Mouse (Mus musculus) E14TG2a.4 (cell line): Measurements from ENCODE around the gene Acvr1b.
A peak's percentile ranks its signal among the peaks of the same experiment; 100 is the strongest.

ENCODE experiments used
- H3K27me3 ChIP-seq: 2 replicates; pipeline ENCODE4 v1.6.1; 2014; ENCODE audit warnings: low read length, control low read depth; ENCODE audit not compliant: insufficient read depth
- H3K36me3 ChIP-seq: 2 replicates; pipeline ENCODE4 v1.6.1; 2014; ENCODE audit warnings: low read length, control low read depth; ENCODE audit not compliant: insufficient read depth
- H3K4me1 ChIP-seq: replicated peaks from 2 replicates; pipeline ENCODE4 v1.6.1; 2014; ENCODE audit warnings: low read depth, low read length, control low read depth
- H3K4me3 ChIP-seq: replicated peaks from 2 replicates; pipeline ENCODE4 v1.5.1; 2014; ENCODE audit warnings: mild to moderate bottlenecking, low read length
- H3K9me3 ChIP-seq: 2 replicates; pipeline ENCODE4 v1.6.1; 2014; ENCODE audit warnings: low read length, control low read depth
- CTCF ChIP-seq: conservative IDR thresholded peaks from 2 replicates; pipeline ENCODE4 v1.5.1; 2014; ENCODE audit warnings: low read length
- NANOG ChIP-seq: IDR thresholded peaks from 2 replicates; pipeline ENCODE4 v1.6.1; 2014; ENCODE audit warnings: borderline replicate concordance, low read length, mixed read lengths
- POU5F1 ChIP-seq: IDR thresholded peaks from 2 replicates; pipeline ENCODE4 v1.6.1; 2014; ENCODE audit warnings: low read length, borderline replicate concordance

The Acvr1b gene

DNA sequence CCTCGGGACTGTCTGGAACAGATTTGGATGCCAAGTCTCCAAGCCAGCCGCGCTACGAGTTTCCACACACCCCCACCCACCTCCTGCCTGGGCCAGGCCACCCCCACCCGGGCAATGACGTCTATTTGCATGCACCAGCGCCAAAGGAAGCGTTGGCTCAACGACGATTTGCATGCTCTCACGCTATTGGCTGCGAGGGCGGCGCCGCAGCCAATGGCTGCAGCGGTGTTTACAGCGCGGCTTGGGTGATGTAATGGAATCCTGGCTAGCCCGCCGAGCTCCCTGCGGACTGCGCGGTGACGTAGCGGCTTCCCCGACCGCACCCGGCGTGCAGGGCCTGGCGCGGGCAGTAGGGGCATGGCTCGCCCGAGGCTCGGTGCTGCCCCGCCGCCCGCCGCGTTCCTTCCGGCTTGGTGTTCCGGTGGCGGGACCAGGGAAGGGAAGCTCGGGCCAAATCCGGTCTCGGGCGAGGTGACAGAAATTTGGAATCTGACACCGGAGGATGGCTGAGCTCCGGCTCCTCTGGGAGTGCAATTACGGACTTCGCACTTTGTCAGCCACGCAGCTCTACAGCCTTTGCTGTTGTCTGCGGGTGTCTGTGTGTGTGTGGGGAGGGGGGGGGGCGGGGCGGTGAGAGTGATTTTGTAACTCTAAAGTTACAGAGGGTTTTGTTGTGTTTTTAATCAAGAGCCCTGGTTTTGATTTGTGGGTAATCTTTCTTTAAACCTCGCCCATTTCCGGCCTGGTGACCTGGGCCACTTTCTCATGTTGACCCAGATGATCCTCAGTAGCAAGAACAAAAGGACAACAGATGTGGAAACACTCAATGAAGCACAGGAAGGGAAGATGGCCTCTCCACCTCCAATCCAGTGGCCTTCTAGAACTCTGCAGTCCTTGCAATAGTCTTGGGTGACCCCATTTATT is 72.6 kb downstream of the Acvr1b start:
- Histone ChIP-seq H3K9me3 (no peaks in the 10 kb centered on the region), H3K4me1 (peaks cover 51% of the 10 kb centered on the region), H3K4me3 (peak overlapping the region; percentile 73), H3K27me3 (no peaks in the 10 kb centered on the region), H3K36me3 (no peaks in the 10 kb centered on the region)
- TF ChIP-seq POU5F1 (no peak), NANOG (no peak), CTCF (no peak)

DNA sequence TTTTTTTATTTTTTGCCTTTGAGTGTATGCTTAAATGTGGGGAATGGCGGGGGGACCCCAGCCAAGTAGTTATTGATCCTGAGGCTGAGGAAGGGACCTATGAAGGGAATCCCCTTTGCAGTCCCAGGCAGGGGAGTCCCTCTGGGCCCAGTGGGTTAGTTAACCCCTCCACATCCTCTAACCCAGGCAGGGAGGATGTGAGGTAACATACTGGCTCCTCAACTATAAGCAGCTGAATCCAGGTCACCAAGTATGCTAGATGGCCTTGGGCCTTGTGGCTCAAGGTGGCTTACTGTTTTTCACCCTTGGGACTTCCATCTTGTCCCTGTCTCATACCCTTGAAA is 73.3 kb downstream of the Acvr1b start:
- peaks cover 45% of the 10 kb centered on the region for H3K4me1 ChIP-seq
- H3K27me3 ChIP-seq, result no peaks in the 10 kb centered on the region
- no peaks in the 10 kb centered on the region for H3K9me3 ChIP-seq
- H3K36me3 ChIP-seq, result no peaks in the 10 kb centered on the region
- no peak for TF ChIP-seq CTCF
- TF ChIP-seq POU5F1, result no peak
- no peak for TF ChIP-seq NANOG
- H3K4me3 ChIP-seq, result 0 out of 2 replicates have a peak overlapping the region, but pooled peaks have one; percentile 73

DNA sequence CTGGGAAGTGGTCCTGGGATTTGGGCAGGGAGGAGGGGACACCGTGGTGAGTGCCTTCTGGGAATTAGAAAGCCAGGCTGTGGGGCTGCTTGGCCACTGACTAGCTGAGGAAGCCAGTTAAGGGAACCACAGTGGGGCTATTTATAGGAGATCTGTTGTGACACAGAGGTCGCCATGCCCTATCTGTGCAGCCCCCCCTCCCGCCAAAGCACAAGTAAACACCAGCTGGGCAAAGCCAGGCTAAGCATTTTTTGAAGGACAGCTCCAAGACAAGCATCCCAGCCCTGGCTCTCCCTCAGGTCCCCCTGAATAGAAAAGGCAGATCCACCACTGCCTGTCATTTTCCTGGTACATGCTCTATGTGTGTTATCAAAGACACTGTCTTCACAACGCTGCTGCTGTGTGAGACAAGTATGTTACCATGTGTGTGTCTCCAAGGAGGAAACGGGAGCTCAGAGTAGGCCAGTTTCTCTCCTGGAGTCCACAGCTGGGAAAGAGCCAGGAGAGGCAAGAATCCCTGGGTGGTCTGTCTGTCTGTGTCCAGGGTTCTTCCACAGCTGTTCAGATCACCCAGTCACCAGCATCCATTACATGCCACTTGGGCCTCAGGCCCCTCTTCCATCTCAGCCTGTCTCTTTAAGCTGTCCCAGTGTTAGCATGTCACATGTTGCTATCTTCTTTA is 74.3 kb downstream of the Acvr1b start:
- H3K9me3 ChIP-seq, result no peaks in the 10 kb centered on the region
- no peaks in the 10 kb centered on the region for H3K27me3 ChIP-seq
- peaks cover 45% of the 10 kb centered on the region for H3K4me1 ChIP-seq
- H3K36me3 ChIP-seq, result no peaks in the 10 kb centered on the region
- no peak overlapping the region for H3K4me3 ChIP-seq
- no peak for TF ChIP-seq POU5F1
- TF ChIP-seq NANOG, result no peak
- TF ChIP-seq CTCF, result no peak

- TF ChIP-seq NANOG, result no peak
- no peak for TF ChIP-seq POU5F1
- no peak for TF ChIP-seq CTCF
- H3K27me3 ChIP-seq, result no peaks in the 10 kb centered on the region
- H3K36me3 ChIP-seq, result no peaks in the 10 kb centered on the region
- no peaks in the 10 kb centered on the region for H3K9me3 ChIP-seq
- H3K4me1 ChIP-seq, result peaks cover 59% of the 10 kb centered on the region
- H3K4me3 ChIP-seq, result no peak overlapping the region
These were observed 76.4 kb downstream of the Acvr1b start for GRCm38 (mm10) chr15:101250220-101250800.

GRCm38 (mm10) chr15:101251930-101252329 is 78.1 kb downstream of the Acvr1b start:
- H3K4me1 ChIP-seq, result peaks cover 64% of the 10 kb centered on the region
- TF ChIP-seq CTCF, result no peak
- TF ChIP-seq POU5F1, result no peak
- TF ChIP-seq NANOG, result no peak
- no peaks in the 10 kb centered on the region for H3K9me3 ChIP-seq
- no peaks in the 10 kb centered on the region for H3K27me3 ChIP-seq
- no peak overlapping the region for H3K4me3 ChIP-seq
- no peaks in the 10 kb centered on the region for H3K36me3 ChIP-seq

DNA sequence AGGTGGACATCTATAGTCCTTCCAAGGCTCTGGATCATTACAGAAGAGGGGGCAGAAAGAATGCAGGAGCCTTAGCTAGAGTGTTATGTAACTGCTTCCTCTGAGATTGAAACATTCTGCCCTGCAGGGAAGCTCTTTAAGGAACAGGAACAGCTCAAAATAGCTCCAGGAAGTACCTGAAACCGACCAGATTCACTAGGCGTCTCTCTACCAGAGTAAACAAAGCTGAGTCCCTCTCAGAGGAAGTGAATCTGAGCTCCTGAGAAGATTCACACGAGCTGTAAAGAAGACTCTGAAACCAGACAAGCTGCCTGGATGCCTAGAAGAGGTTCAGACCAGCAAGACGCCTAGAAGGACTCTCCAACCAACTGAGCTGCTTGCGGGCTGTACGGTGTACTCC is 78.7 kb downstream of the Acvr1b start:
- no peaks in the 10 kb centered on the region for H3K27me3 ChIP-seq
- no peak for TF ChIP-seq POU5F1
- TF ChIP-seq CTCF, result no peak
- no peak for TF ChIP-seq NANOG
- peaks cover 65% of the 10 kb centered on the region for H3K4me1 ChIP-seq
- no peaks in the 10 kb centered on the region for H3K36me3 ChIP-seq
- no peaks in the 10 kb centered on the region for H3K9me3 ChIP-seq
- no peak overlapping the region for H3K4me3 ChIP-seq

DNA sequence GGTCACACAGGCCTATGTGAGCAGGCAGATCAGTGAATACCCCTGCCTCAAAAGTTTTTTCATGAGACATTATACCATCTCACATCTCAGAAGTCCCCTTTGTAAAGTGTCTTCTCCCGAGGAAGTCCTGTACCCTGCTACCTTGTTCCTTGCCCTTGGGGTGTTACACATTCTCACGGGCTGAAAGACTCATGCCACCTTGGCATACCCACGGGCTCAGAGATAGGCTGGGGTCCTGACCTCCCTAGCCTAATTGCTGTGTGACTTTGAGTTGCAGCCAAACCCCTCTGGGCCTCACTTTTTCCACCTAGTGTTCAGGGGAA is 79.7 kb downstream of the Acvr1b start:
- no peaks in the 10 kb centered on the region for H3K9me3 ChIP-seq
- H3K4me1 ChIP-seq, result peaks cover 66% of the 10 kb centered on the region
- no peaks in the 10 kb centered on the region for H3K27me3 ChIP-seq
- H3K36me3 ChIP-seq, result peaks cover 6% of the 10 kb centered on the region; the same call in 1 of the 2 replicates
- H3K4me3 ChIP-seq, result peak overlapping the region; percentile 85
- TF ChIP-seq NANOG (no peak), CTCF (no peak), POU5F1 (no peak)

DNA sequence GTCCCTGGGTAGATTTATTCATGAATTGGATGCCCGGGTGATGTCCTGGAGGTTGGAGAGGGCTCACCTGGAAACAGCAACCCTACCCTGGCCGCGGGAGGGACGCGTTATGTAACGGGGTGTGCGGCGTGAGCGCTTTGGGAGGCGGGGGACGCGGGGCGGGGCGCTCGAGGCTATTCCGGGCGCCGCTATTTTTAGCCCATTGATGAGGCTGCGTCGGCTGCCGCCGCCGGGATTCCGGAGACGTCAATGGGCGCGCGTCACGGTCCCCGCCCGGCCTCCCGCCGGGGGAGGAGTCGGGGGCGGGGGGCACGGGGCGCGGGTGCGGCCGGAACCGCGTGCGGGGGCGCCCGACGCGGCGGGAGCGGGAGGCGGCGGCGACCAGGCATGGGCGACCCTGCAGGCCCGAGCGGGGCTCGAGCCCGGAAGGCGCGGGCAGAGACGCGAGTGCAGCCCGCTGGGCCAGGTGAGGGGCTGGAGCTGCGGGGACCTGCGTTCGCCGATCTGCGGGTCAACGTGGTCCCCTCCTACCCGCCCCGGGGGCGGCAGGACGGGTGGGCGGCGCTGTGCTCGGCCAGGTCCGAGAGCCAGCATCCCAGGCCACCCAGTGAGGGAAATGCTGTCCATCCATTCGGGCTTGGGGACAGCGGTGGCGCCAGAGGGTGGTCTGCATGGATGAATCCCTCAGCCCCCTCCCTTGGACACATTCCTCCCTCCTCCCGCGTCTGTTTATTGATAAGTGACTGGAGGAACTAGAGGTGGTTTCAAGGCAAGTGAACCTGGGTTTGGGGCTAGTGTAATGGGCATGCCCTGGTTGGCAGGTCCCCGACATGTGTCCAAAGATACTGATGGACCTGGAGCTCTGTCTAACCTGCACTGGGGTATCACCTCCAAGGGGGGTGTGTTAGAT is 80.3 kb downstream of the Acvr1b start, which contains the start of gene Nr4a1:
Gene Nr4a1 (plus strand): TSS at position 384 of the 910 bp plus-strand sequence.
- Histone ChIP-seq H3K9me3 (no peaks in the 10 kb centered on the region), H3K36me3 (peaks cover 12% of the 10 kb centered on the region; the same call in 1 of the 2 replicates), H3K4me3 (peak within 1 kb of the TSS; percentile 85), H3K4me1 (peaks cover 72% of the 10 kb centered on the region), H3K27me3 (no peaks in the 10 kb centered on the region)
- no peak for TF ChIP-seq NANOG
- TF ChIP-seq CTCF, result no peak
- no peak for TF ChIP-seq POU5F1
